Mouse (Mus musculus): ENCODE measurements around the gene Mtfr1l. TPM values are rescaled to one million over a fixed set of nuclear protein-coding genes. Genes with fewer than 3 reads are reported as not detected.

Gene Mtfr1l
- polyA plus RNA-seq, 1 experiment from 2014 or later = 179 TPM

GRCm38 (mm10) chr4:134569831-134570230, 34.6 kb upstream of the Mtfr1l start:
- H3K36me3 ChIP-seq = peaks cover 7% of the 10 kb centered on the region
- WGBS = 67% methylated on average over 8 of the region's 8 CpGs
- H3K4me1 ChIP-seq (replicated peaks) = peaks cover 30% of the 10 kb centered on the region
- peak overlapping the region; percentile 45; the same call in 1 of the 2 replicates for H3K27ac ChIP-seq (replicated peaks)
- no peak for ATAC-seq (ENCODE audit: low FRiP score, low read depth)
- H3K27me3 ChIP-seq = no peaks in the 10 kb centered on the region
- H3K4me2 ChIP-seq = no peak overlapping the region
- no peaks in the 10 kb centered on the region for H3K9me3 ChIP-seq
- H3K4me3 ChIP-seq = no peak overlapping the region
- no peak overlapping the region for H3K9ac ChIP-seq

GRCm38 (mm10) chr4:134569205-134569604, 34.0 kb upstream of the Mtfr1l start:
- Histone ChIP-seq H3K9me3 (no peaks in the 10 kb centered on the region), H3K4me2 (no peak overlapping the region), H3K9ac (no peak overlapping the region), H3K4me1 (replicated peaks) (peaks cover 30% of the 10 kb centered on the region), H3K36me3 (peaks cover 7% of the 10 kb centered on the region), H3K27ac (replicated peaks) (no peak overlapping the region), H3K27me3 (no peaks in the 10 kb centered on the region), H3K4me3 (no peak overlapping the region)
- no peak for ATAC-seq (ENCODE audit: low FRiP score, low read depth)
- WGBS = 75% methylated on average over 6 of the region's 6 CpGs

- Histone ChIP-seq H3K27me3 (no peaks in the 10 kb centered on the region), H3K4me2 (no peak overlapping the region), H3K4me3 (no peak overlapping the region), H3K27ac (replicated peaks) (peak overlapping the region; percentile 69), H3K36me3 (peaks cover 7% of the 10 kb centered on the region), H3K9me3 (no peaks in the 10 kb centered on the region), H3K9ac (no peak overlapping the region), H3K4me1 (replicated peaks) (peaks cover 28% of the 10 kb centered on the region)
- 23% methylated on average over 19 of the region's 19 CpGs for WGBS
- peak; percentile 79 for ATAC-seq (ENCODE audit: low FRiP score, low read depth)
Measured at GRCm38 (mm10) chr4:134567377-134568226, 32.4 kb upstream of the Mtfr1l start.

GRCm38 (mm10) chr4:134564093-134564492, 28.9 kb upstream of the Mtfr1l start:
- peaks cover 7% of the 10 kb centered on the region for H3K36me3 ChIP-seq
- H3K9me3 ChIP-seq = no peaks in the 10 kb centered on the region
- no peak for ATAC-seq (ENCODE audit: low FRiP score, low read depth)
- H3K9ac ChIP-seq = no peak overlapping the region
- H3K27ac ChIP-seq (replicated peaks) = no peak overlapping the region
- no peaks in the 10 kb centered on the region for H3K27me3 ChIP-seq
- peaks cover 14% of the 10 kb centered on the region for H3K4me1 ChIP-seq (replicated peaks)
- no peak overlapping the region for H3K4me2 ChIP-seq
- WGBS = 83% methylated on average over 6 of the region's 6 CpGs
- no peak overlapping the region for H3K4me3 ChIP-seq

GRCm38 (mm10) chr4:134563624-134564023, 28.4 kb upstream of the Mtfr1l start:
- ATAC-seq (ENCODE audit: low FRiP score, low read depth) = no peak
- 90% methylated on average over 16 of the region's 16 CpGs for WGBS

GRCm38 (mm10) chr4:134562014-134562413, 26.8 kb upstream of the Mtfr1l start:
- Histone ChIP-seq H3K4me3 (no peak overlapping the region), H3K27ac (replicated peaks) (no peak overlapping the region), H3K36me3 (peaks cover 7% of the 10 kb centered on the region), H3K9me3 (no peaks in the 10 kb centered on the region), H3K4me1 (replicated peaks) (peaks cover 15% of the 10 kb centered on the region), H3K27me3 (no peaks in the 10 kb centered on the region), H3K4me2 (no peak overlapping the region), H3K9ac (no peak overlapping the region)
- WGBS = 79% methylated on average over 2 of the region's 2 CpGs
- ATAC-seq (ENCODE audit: low FRiP score, low read depth) = no peak

More at GRCm38 (mm10) chr4:134563624-134564023, 28.4 kb upstream of the Mtfr1l start:
- Histone ChIP-seq H3K27ac (replicated peaks) (no peak overlapping the region), H3K27me3 (no peaks in the 10 kb centered on the region), H3K4me3 (no peak overlapping the region), H3K9ac (no peak overlapping the region), H3K9me3 (no peaks in the 10 kb centered on the region), H3K4me1 (replicated peaks) (peaks cover 15% of the 10 kb centered on the region), H3K4me2 (no peak overlapping the region), H3K36me3 (peaks cover 7% of the 10 kb centered on the region)

- Histone ChIP-seq H3K4me3 (no peak overlapping the region), H3K4me2 (no peak overlapping the region), H3K36me3 (peaks cover 7% of the 10 kb centered on the region), H3K4me1 (replicated peaks) (peaks cover 16% of the 10 kb centered on the region), H3K9me3 (no peaks in the 10 kb centered on the region), H3K27ac (replicated peaks) (no peak overlapping the region), H3K9ac (no peak overlapping the region), H3K27me3 (no peaks in the 10 kb centered on the region)
- no peak for ATAC-seq (ENCODE audit: low FRiP score, low read depth)
- WGBS = 92% methylated on average over 8 of the region's 8 CpGs
Measured at GRCm38 (mm10) chr4:134560699-134561098, 25.5 kb upstream of the Mtfr1l start.

- no peaks in the 10 kb centered on the region for H3K9me3 ChIP-seq
- 88% methylated on average over 7 of the region's 7 CpGs for WGBS
- H3K36me3 ChIP-seq = no peaks in the 10 kb centered on the region
- no peak overlapping the region for H3K9ac ChIP-seq
- peaks cover 16% of the 10 kb centered on the region for H3K4me1 ChIP-seq (replicated peaks)
- H3K27ac ChIP-seq (replicated peaks) = no peak overlapping the region
- ATAC-seq (ENCODE audit: low FRiP score, low read depth) = no peak
- H3K27me3 ChIP-seq = no peaks in the 10 kb centered on the region
- H3K4me2 ChIP-seq = no peak overlapping the region
- no peak overlapping the region for H3K4me3 ChIP-seq
Measured at GRCm38 (mm10) chr4:134559154-134559553, 24.0 kb upstream of the Mtfr1l start.

- no peak for ATAC-seq (ENCODE audit: low FRiP score, low read depth)
- no peak overlapping the region for H3K9ac ChIP-seq
- no peak overlapping the region for H3K4me2 ChIP-seq
- H3K4me1 ChIP-seq (replicated peaks) = peaks cover 16% of the 10 kb centered on the region
- no peaks in the 10 kb centered on the region for H3K27me3 ChIP-seq
- no peak overlapping the region for H3K4me3 ChIP-seq
- H3K9me3 ChIP-seq = no peaks in the 10 kb centered on the region
- H3K36me3 ChIP-seq = no peaks in the 10 kb centered on the region
- WGBS = 51% methylated on average over 9 of the region's 9 CpGs
- H3K27ac ChIP-seq (replicated peaks) = no peak overlapping the region
Measured at GRCm38 (mm10) chr4:134558570-134559113, 23.5 kb upstream of the Mtfr1l start.

- Histone ChIP-seq H3K27ac (replicated peaks) (peak overlapping the region; percentile 53), H3K4me1 (replicated peaks) (peaks cover 16% of the 10 kb centered on the region), H3K9ac (no peak overlapping the region), H3K36me3 (no peaks in the 10 kb centered on the region), H3K4me2 (0 out of 2 replicates have a peak overlapping the region, but pooled peaks have one; percentile 4), H3K27me3 (no peaks in the 10 kb centered on the region), H3K9me3 (no peaks in the 10 kb centered on the region), H3K4me3 (no peak overlapping the region)
- ATAC-seq (ENCODE audit: low FRiP score, low read depth) = no peak
- WGBS = 5% methylated on average over 16 of the region's 16 CpGs
Measured at GRCm38 (mm10) chr4:134557626-134558249, 22.6 kb upstream of the Mtfr1l start.

GRCm38 (mm10) chr4:134555956-134556580, 20.9 kb upstream of the Mtfr1l start:
- 55% methylated on average over 8 of the region's 8 CpGs for WGBS
- H3K4me1 ChIP-seq (replicated peaks) = peaks cover 26% of the 10 kb centered on the region

GRCm38 (mm10) chr4:134553631-134554030, 18.4 kb upstream of the Mtfr1l start:
- Histone ChIP-seq H3K4me1 (replicated peaks) (peaks cover 35% of the 10 kb centered on the region), H3K9ac (no peak overlapping the region), H3K9me3 (no peaks in the 10 kb centered on the region), H3K27me3 (no peaks in the 10 kb centered on the region), H3K36me3 (peaks cover 13% of the 10 kb centered on the region), H3K4me2 (no peak overlapping the region), H3K27ac (replicated peaks) (no peak overlapping the region), H3K4me3 (no peak overlapping the region)
- 93% methylated on average over 1 of the region's 1 CpGs for WGBS
- ATAC-seq (ENCODE audit: low FRiP score, low read depth) = no peak

More at GRCm38 (mm10) chr4:134555956-134556580, 20.9 kb upstream of the Mtfr1l start:
- H3K27me3 ChIP-seq = no peaks in the 10 kb centered on the region
- no peak for ATAC-seq (ENCODE audit: low FRiP score, low read depth)
- no peak overlapping the region for H3K4me2 ChIP-seq
- no peak overlapping the region for H3K9ac ChIP-seq
- no peaks in the 10 kb centered on the region for H3K9me3 ChIP-seq
- H3K4me3 ChIP-seq = no peak overlapping the region
- H3K36me3 ChIP-seq = no peaks in the 10 kb centered on the region
- H3K27ac ChIP-seq (replicated peaks) = no peak overlapping the region

Data from hindbrain, embryonic 15.5 days (tissue).